Mouse (Mus musculus) megakaryocyte, embryonic 14.5 days (primary cell): ENCODE measurements around the gene Vash2.

Experiments used
- FLI1 ChIP-seq: IDR thresholded peaks from 2 replicates; pipeline ENCODE4 v1.6.1; 2012; ENCODE audit warnings: low read length, inconsistent platforms, mixed read lengths
- GATA1 ChIP-seq: IDR thresholded peaks from 3 replicates; pipeline ENCODE4 v1.6.1; 2012; ENCODE audit warnings: mixed read lengths, low read length, inconsistent platforms, borderline replicate concordance

- no peak for TF ChIP-seq GATA1
- TF ChIP-seq FLI1, result no peak
Measured at GRCm38 (mm10) chr1:191023140-191023539, 44.0 kb upstream of the Vash2 start.
